Mouse (Mus musculus) large intestine, adult 2 months (tissue): ENCODE results near the gene Col17a1. TPM values are rescaled to one million over a fixed set of nuclear protein-coding genes. Genes with fewer than 3 reads are reported as not detected.

Source experiments
- DNase-seq: peaks from one replicate; pipeline ENCODE4 v3.0.0-alpha.2; 2012; ENCODE audit warnings: low read depth, low spot score
- WGBS: fragments of 180-500 bp; shearing (Covaris S2); methylation state at CpG from one replicate; pipeline ENCODE4 v1.1.7; 2018; 5-methylcytosine and 5-hydroxymethylcytosine counted together
- polyA plus RNA-seq: library from polyadenylated mRNA; depleted of rRNA; stranded (reverse); fragments of >200 nt; gene quantifications from 2 replicates; pipeline ENCODE4 v1.2.3, GENCODE M21; 2012; rRNA removed

The Col17a1 gene
- polyA plus RNA-seq, 1 experiment = 0.09 TPM

DNA sequence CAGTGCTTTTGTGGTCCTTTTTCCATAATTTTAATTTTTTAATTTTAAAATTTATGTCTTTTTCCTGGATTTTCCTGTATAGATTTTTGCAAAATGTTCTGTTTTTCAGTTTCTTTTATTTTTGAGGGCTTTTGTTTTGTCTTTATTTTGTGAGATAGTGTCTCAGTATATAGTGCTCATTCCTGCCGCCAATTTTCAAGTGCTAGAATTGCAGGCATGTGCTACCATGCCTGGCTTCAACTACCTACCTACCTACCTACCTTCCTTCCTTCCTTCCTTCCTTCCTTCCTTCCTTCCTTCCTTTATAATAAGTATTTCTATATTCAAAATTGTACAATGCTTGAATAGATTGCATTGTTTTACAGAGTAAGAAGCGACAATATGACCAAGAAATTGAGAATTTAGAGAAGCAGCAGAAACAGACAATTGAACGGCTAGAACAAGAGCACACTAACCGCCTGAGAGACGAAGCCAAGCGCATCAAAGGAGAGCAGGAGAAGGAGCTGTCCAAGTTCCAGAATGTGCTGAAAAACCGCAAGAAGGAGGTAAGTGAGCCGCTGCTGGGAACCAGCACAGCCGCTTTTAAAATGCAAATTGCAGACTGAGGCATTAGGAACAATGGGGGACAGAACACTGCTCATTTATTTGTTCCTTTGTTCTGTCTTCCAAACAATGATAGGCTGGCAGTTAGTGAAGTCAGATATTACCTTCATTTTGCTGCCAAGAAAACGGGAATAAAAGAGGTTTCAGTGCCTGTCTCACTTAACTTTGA lies 66.8 kb downstream of the Col17a1 start:
- no peak for DNase-seq
- 84% methylated on average over 10 of the region's 10 CpGs for WGBS

DNA sequence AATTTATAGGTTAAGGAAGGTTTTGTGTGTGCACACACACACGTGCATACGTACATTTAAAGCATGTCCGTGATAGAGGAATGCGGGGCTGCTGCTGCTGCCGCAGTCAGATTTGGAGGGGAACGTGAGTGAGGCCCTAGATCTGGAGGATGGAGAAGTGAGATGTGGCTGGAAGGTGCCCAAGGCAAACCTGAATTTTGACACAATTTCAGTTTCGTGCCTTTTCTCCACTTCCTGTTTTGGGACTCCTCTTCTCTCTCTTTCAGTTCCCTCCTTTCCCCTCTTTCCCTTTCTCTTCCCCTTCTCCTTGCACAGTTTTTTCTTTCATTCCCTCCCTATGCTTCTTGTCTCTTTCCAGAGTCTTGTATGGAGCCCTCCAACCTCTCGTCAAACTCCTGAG lies 70.4 kb downstream of the Col17a1 start:
- 81% methylated on average over 8 of the region's 8 CpGs for WGBS
- no peak for DNase-seq

DNA sequence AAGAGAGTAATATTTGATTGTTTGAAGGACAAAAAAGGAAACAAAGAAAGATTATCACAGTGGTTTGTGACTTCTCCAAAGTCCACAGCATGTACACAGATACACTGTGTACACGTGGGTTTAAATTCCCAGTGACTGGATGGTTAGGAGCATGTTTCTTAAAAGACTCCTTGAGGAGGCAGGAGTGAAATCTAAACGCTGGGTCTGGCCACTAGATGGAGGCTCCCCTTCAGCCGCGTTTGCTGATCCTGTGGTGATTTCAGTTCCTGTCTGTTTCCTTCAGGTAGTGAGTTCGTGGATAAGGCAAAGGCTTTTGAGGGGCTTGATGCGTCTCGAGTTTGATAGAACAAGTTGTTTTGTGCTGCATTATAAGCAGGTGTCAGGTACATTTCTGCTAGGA lies 78.5 kb downstream of the Col17a1 start:
- DNase-seq = no peak
- 64% methylated on average over 7 of the region's 7 CpGs for WGBS

DNA sequence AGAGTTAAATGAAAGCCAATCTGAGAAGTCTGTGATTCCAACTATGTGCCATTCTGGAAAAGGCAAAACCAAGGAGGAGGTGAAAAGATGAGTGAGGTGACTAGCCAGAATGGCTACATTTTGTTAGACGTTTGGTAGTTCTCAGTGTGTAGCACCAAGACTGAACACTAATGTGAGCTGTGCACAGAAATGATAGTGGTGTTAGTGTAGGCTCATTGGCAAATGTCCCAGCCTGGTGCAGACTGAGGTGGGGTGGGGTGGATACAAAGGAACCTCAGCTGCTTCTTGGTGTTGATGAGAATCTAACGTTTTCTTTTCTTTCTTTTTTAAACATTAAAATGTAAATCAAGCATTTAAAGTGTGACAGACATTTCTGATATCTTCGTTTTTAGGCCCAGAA lies 83.4 kb downstream of the Col17a1 start:
- DNase-seq = no peak

More for the DNA sequence above, 83.4 kb downstream of the Col17a1 start:
- 45% methylated on average over 3 of the region's 3 CpGs for WGBS

Other genes starting within 250 kb of the Col17a1 start
- 5.5 and 7.6 TPM in 2 replicates for gene Sh3pxd2a, start 227.7 kb downstream of the Col17a1 start, polyA plus RNA-seq
- gene Stn1, start 154.6 kb downstream of the Col17a1 start, polyA plus RNA-seq = 12.0 and 13.0 TPM in 2 replicates
- 7.4 and 11.4 TPM in 2 replicates for gene Slk, start 112.4 kb downstream of the Col17a1 start, polyA plus RNA-seq
- 28.7 and 34.7 TPM in 2 replicates for gene Sfr1, start 39.6 kb upstream of the Col17a1 start, polyA plus RNA-seq
- 222 and 279 TPM in 2 replicates for gene Gsto1, start 162.9 kb upstream of the Col17a1 start, polyA plus RNA-seq
- 0.26 and 0.41 TPM in 2 replicates for gene Gsto2, start 173.4 kb upstream of the Col17a1 start, polyA plus RNA-seq
- gene Cfap43, start 227.2 kb upstream of the Col17a1 start, polyA plus RNA-seq = 0.12 TPM in 1 of 2 replicates, not detected in the other
- 3.6 and 3.9 TPM in 2 replicates for gene Itprip, start 227.2 kb upstream of the Col17a1 start, polyA plus RNA-seq
- gene Cfap58, start 245.6 kb upstream of the Col17a1 start, polyA plus RNA-seq = not detected in 2 replicates